In the genomic region with DNA sequence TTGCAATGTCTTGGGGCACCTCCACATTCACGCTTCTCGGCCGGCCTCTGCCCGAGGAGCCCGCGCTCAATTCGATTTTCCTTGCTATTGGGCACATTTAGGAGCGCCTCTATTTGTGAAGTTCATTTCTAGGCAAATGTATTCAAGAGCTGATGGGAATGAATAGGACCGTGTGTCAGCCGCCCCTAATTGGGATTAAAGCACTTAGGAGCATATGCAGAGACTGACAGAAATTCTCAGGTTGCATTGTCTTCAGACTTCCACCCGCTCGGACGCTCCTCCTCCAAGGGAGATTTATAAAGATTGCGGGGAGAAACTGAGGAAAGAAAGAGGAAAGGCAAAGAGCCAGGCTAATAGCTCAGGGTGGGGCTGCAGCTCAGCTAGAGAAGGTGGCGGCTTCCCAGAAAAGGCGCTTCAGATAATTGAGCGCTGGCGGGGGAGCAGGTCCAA, we compare ENCODE assay signal across 10 mouse cellular contexts. TPM values are rescaled to one million over a fixed set of nuclear protein-coding genes. Genes with fewer than 3 reads are reported as not detected.
DNase-seq lines count a peak whose midpoint lies in the region; ATAC-seq lines count a peak whose summit lies in the region.
"Had no signal": no experiment of that assay in that cellular context is flagged by ENCODE, and none has a peak within 500 bp of the region (broad histone marks: within the 10 kb centered on the region; RNA-seq: fewer than 3 reads in every experiment).

No protein-coding gene starts in this region.

- no peak overlapping the region; the same call in 1 of the 2 replicates for H3K4me3 ChIP-seq in lung, embryonic 16.5 days (ENCODE audit: low read length)
- H3K4me3 ChIP-seq in forebrain, embryonic 14.5 days (ENCODE audit: low read depth, low read length), result peak overlapping the region; percentile 41
- peak overlapping the region; percentile 64; the same call in 1 of the 2 replicates for H3K4me3 ChIP-seq in midbrain, embryonic 10.5 days

- H3K9ac ChIP-seq in lung, embryonic 16.5 days (ENCODE audit: low read length), result no peak overlapping the region
- H3K9ac ChIP-seq in forebrain, embryonic 14.5 days (ENCODE audit: low read length), result no peak overlapping the region

- ATAC-seq in lung, embryonic 16.5 days (ENCODE audit: low read depth), result no peak
- ATAC-seq in forebrain, embryonic 14.5 days, result peak; percentile 70
- no peak for ATAC-seq in megakaryocyte-erythroid progenitor cell, adult 5-6 weeks (replicated peaks; ENCODE audit: low FRiP score, low TSS enrichment, poor library complexity, severe bottlenecking)

- H3K27ac ChIP-seq in lung, embryonic 16.5 days (ENCODE audit: low read length), result no peak overlapping the region
- H3K27ac ChIP-seq in forebrain, embryonic 14.5 days (ENCODE audit: low read depth, low read length), result no peak overlapping the region
- H3K27ac ChIP-seq in midbrain, embryonic 10.5 days (replicated peaks), result no peak overlapping the region

- 1% methylated on average over 18 of the region's 18 CpGs for WGBS in lung, embryonic 16.5 days
- WGBS in forebrain, embryonic 14.5 days, result under 1% methylated on average over 18 of the region's 18 CpGs
- under 1% methylated on average over 18 of the region's 18 CpGs for WGBS in midbrain, embryonic 10.5 days

- peaks cover 80% of the 10 kb centered on the region for H3K27me3 ChIP-seq in lung, embryonic 16.5 days (ENCODE audit: control insufficient read depth, insufficient read depth, low read depth, low read length)
- peaks cover 67% of the 10 kb centered on the region for H3K27me3 ChIP-seq in forebrain, embryonic 14.5 days (replicated peaks; ENCODE audit: control insufficient read depth, insufficient read depth, low read length)
- peaks cover 97% of the 10 kb centered on the region for H3K27me3 ChIP-seq in midbrain, embryonic 10.5 days (ENCODE audit: low read depth, poor library complexity, severe bottlenecking)

- H3K36me3 ChIP-seq in lung, embryonic 16.5 days (ENCODE audit: control insufficient read depth, insufficient read depth, low read length), result no peaks in the 10 kb centered on the region
- H3K36me3 ChIP-seq in forebrain, embryonic 14.5 days (ENCODE audit: control insufficient read depth, insufficient read depth, low read length), result no peaks in the 10 kb centered on the region
- no peaks in the 10 kb centered on the region for H3K36me3 ChIP-seq in midbrain, embryonic 10.5 days

- peaks cover 8% of the 10 kb centered on the region for H3K4me1 ChIP-seq in lung, embryonic 16.5 days (replicated peaks; ENCODE audit: control insufficient read depth, insufficient read depth, low read length)
- peaks cover 8% of the 10 kb centered on the region; the same call in 1 of the 2 replicates for H3K4me1 ChIP-seq in forebrain, embryonic 14.5 days (ENCODE audit: control insufficient read depth, insufficient read depth, low read length)
- H3K4me1 ChIP-seq in midbrain, embryonic 10.5 days, result peaks cover 49% of the 10 kb centered on the region

- H3K4me2 ChIP-seq in lung, embryonic 16.5 days (ENCODE audit: low read depth, low read length), result peak overlapping the region; percentile 95; the same call in 1 of the 2 replicates
- peak overlapping the region; percentile 93 for H3K4me2 ChIP-seq in forebrain, embryonic 14.5 days (ENCODE audit: low read length)

- no peak for DNase-seq in lung, postnatal 4 days
- DNase-seq in forebrain, embryonic 14.5 days (ENCODE audit: low spot score), result peak; percentile 90
- peak; percentile 56 for DNase-seq in midbrain, embryonic 10.5 days (ENCODE audit: low spot score)
- no peak for DNase-seq in frontal cortex, postnatal 10 days (ENCODE audit: low spot score in 2 of 2)
- DNase-seq in B cell, adult 2 months, result no peak
- DNase-seq: lung, postnatal 36 days; thymus, postnatal 36 days had no signal

- no peaks in the 10 kb centered on the region for H3K9me3 ChIP-seq in lung, embryonic 16.5 days (ENCODE audit: control insufficient read depth, low read length)
- H3K9me3 ChIP-seq in forebrain, embryonic 14.5 days (replicated peaks; ENCODE audit: control insufficient read depth, low read length), result no peaks in the 10 kb centered on the region
- no peaks in the 10 kb centered on the region for H3K9me3 ChIP-seq in midbrain, embryonic 10.5 days (replicated peaks)

RNA-seq across cellular contexts. Expression of a gene that starts 3.8 kb away (rescaled TPM):
- not detected in 2 replicates for polyA plus RNA-seq in lung, embryonic 16.5 days (2015; fragmentation: Nextera tagmentation; extraction: Ambion mirVana)
- polyA plus RNA-seq in forebrain, embryonic 14.5 days (2014; fragmentation: Nextera tagmentation; extraction: Ambion mirVana), result 0.22 and 0.44 TPM in 2 replicates
- 0.06 and 0.15 TPM in 2 replicates for polyA plus RNA-seq in midbrain, embryonic 10.5 days (2016; fragmentation: Nextera tagmentation; extraction: Ambion mirVana)
- not detected in 2 replicates for total RNA-seq in megakaryocyte-erythroid progenitor cell, adult 5-6 weeks (2014; fragmentation: Nextera tagmentation)
- not detected in 2 replicates for total RNA-seq in megakaryocyte-erythroid progenitor cell, adult 5-6 weeks (2017)
- total RNA-seq: layer of hippocampus, postnatal 10 days had no signal

RNA-seq across cellular contexts. Expression of a gene that starts 38.0 kb away (rescaled TPM):
- polyA plus RNA-seq in lung, embryonic 16.5 days (2015; fragmentation: Nextera tagmentation; extraction: Ambion mirVana), result 49.3 and 49.8 TPM in 2 replicates
- polyA plus RNA-seq in forebrain, embryonic 14.5 days (2014; fragmentation: Nextera tagmentation; extraction: Ambion mirVana), result 74.5 and 79.6 TPM in 2 replicates
- polyA plus RNA-seq in midbrain, embryonic 10.5 days (2016; fragmentation: Nextera tagmentation; extraction: Ambion mirVana), result 67.5 and 67.9 TPM in 2 replicates
- 27.5 and 28.5 TPM in 2 replicates for total RNA-seq in megakaryocyte-erythroid progenitor cell, adult 5-6 weeks (2014; fragmentation: Nextera tagmentation)
- 38.9 and 41.7 TPM in 2 replicates for total RNA-seq in megakaryocyte-erythroid progenitor cell, adult 5-6 weeks (2017)

Comparison
In these comparisons a context has a peak if more than half of its experiments do, and no peak if none do; other contexts are left out.
1. DNase-seq: peak in forebrain, embryonic 14.5 days (single experiment) and midbrain, embryonic 10.5 days (single experiment); none in lung, postnatal 4 days (0 of 2), frontal cortex, postnatal 10 days (0 of 2) and B cell, adult 2 months (0 of 2).